Mouse (Mus musculus): ENCODE data around the gene Irgm2. TPM values are rescaled to one million over a fixed set of nuclear protein-coding genes. Genes with fewer than 3 reads are reported as not detected.
"Not testable (repeated sequence)": the region's sequence is repeated elsewhere in the genome, so short reads cannot be mapped to it uniquely, and the experiment has no call there.

Irgm2 gene
- 10 to 100 TPM in 1 of 2 experiments, 1 to 10 TPM in 1; 7.9 to 13.9 TPM for total RNA-seq (2021)
- long read RNA-seq, experiment 1, transcript Irgm2-202 (2 exons, 3,459 nt): major isoform, 9 of 15 reads
- long read RNA-seq, experiment 1, partial matches to known transcripts: 0 of 15 reads
- long read RNA-seq, experiment 1, other reads (novel, unspliced or antisense): 5 of 15 reads
- long read RNA-seq, experiment 2, transcript Irgm2-202 (2 exons, 3,459 nt): major isoform, 6 of 10 reads
- long read RNA-seq, experiment 2, partial matches to known transcripts: 0 of 10 reads
- long read RNA-seq, experiment 2, other reads (novel, unspliced or antisense): 3 of 10 reads

DNA sequence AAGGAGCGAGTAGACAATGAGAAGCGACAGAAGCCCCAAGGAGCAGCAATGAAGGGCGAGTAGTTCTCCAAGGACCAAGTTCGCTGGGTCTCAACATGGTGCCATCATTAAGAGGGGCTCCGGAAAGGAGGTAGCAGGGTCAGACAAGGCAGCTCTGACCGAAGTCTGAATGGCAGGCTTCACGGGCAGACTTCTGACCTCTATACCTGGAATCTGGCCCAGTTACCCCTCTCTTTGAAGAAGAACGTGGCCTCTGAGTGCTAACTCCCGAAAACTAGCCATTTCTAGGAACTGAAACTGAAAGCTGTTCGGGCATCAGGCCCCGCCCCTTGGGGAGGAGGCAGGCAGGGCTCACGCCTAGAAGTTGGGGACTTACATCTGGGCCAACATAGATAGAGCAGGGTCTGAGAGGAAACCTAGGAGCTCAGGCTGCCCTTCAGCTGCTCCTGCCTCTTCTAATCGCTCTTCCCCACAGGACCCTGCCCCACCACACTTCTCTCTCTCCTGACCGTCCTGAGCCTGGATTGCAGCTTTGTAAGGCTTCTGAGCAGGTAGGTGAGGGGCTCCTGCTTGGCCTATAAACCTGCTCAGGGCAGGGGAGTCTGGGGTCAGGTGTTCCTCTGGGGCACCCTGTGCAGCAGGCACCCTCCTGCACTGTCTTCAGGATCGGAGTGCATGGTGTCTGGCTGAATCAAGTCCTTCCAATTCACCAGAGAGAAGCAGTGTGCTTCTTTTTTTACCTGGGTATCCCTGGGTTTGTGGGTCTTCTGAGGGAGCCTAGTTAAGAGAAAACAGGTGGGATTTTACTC is at the start of gene Irgm2, which contains the start of gene Igtp:
Gene Irgm2 (plus strand): TSS at position 390 of the 809 bp plus-strand sequence.
Gene Igtp (plus strand): TSS at position 328 of the 809 bp plus-strand sequence.
- DNase-seq (ENCODE audit: low spot score): peak; percentile 84

DNA sequence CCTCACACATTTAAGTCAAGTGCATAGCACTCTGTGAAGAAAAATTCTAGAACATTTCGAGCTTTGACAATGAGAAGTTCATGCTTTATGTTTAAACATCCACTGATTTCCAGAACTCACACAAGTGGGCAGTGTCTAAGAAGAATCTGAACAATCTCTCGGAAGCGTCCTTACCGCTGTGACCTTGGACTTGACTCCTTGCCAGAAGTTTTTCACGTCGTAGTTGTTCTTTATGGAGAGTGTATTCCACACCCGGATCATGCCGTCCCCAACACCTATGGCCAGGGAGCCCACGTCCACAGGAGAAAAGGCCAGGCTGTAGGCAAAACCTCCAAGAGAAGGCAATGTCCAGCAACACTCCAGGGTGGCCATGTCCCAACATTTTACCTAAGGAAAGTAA is 44.0 kb upstream of the Irgm2 start:
- no peak for DNase-seq (ENCODE audit: low spot score)

DNA sequence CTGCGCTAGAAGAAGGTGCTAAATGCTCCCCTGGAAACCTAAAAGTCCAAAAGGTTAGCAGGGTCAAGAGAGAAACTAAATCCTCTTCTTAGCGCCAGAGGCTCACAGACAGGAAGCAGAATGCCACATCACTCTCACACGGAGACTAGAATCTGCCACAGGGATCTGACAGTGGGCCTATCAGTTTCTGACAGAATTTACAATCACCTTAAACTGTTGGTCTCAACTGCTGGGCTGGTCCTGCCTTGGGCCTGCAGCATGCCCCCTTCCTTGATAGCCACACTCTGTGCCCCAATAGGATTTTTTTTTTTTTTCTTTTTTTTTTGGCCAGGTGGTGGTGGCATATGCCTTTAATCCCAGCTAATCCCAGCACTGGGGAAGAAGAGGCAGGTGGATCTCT is 42.5 kb upstream of the Irgm2 start:
- no peak for DNase-seq (ENCODE audit: low spot score)

DNA sequence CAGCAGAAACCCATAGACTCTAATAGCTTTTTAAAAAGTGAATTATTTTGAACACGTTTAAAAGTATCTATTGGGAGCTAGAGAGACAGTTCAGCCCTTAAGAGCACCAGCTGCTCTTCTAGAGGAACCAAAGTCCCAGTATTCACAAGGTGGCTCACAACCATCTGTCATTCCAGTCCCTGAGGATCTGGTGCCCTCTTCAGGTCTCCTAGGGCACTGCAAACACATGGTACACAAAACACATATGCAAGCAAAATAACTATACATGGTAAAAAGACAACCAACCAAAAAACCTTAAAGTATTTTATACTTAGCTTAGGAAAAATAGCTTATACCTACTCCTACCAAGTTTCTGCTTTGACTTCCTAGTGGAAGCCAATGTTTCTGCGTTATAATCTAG is 34.3 kb upstream of the Irgm2 start:
- no peak for DNase-seq (ENCODE audit: low spot score)

DNA sequence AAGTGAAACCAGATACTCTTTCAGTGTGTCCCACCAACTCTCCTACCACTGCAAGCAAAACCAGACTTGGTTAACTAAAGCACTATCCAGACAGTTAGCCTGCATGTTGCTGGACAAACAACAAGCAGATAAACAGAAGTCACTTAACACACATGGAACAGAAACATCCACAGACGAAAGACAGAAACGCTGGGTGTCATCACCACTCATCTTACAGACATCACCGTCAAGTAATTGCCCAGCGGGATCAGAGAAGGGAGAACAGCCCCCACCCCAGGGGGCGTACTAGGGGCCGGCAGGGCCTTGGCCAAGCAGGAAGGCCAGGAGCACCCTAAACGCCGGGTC is 31.6 kb upstream of the Irgm2 start:
- no peak for DNase-seq (ENCODE audit: low spot score)

DNA sequence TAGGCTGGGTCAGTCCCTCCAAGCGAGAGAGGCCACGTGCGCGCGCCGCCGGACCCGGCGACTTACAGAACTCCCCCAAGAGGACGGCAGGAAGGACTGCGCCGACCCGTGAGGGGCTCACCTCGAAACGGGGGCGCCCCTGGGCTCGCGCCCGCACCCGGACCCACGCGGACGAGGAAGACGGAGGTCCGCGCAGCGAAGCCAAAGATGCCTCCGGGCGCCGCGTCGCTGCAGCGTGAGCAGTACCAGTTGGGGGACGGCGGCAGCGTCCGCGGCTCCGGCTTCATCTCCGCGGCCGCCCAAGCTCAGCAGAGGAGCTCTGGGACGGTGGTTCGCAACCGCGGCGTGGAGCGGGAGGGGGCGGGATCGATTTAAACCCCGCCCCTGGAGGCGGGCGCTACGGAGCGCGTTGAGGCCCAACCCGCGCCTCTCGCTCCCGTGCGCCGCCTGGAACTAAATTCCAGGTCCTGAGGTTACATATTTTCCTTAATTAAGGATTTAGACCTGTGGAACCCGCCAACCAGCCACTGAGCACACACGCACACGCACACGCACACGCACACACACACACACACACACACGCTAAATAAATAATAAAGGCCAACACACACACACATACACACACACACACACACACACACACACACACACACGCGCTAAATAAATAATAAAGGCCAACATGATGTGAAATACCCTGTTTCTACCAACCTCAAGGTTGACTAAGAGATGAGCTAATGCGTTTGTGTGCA is 31.1 kb upstream of the Irgm2 start, which contains the start of gene Gemin5:
Gene Gemin5 (minus strand): TSS at position 373 of the 749 bp plus-strand sequence.
- peak; percentile 79 for DNase-seq (ENCODE audit: low spot score)

DNA sequence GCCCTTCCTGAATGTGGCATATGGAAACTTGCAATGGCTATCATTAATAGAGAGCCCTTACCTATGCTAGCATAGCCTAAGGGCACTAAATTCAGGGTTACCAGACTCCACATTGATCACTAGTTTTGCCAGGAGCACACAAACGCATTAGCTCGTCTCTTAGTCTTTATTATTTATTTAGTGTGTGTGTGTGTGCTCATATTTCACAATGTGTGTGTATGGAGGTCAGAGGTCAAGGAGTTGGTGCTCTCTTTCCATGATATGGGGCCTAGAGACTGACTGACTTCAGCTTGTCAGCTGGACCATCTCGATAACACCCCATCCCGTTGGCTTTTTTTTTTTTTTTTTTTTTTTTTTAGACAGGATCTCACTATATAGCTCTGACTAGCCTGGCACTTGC is 29.8 kb upstream of the Irgm2 start:
- DNase-seq (ENCODE audit: low spot score): no peak

DNA sequence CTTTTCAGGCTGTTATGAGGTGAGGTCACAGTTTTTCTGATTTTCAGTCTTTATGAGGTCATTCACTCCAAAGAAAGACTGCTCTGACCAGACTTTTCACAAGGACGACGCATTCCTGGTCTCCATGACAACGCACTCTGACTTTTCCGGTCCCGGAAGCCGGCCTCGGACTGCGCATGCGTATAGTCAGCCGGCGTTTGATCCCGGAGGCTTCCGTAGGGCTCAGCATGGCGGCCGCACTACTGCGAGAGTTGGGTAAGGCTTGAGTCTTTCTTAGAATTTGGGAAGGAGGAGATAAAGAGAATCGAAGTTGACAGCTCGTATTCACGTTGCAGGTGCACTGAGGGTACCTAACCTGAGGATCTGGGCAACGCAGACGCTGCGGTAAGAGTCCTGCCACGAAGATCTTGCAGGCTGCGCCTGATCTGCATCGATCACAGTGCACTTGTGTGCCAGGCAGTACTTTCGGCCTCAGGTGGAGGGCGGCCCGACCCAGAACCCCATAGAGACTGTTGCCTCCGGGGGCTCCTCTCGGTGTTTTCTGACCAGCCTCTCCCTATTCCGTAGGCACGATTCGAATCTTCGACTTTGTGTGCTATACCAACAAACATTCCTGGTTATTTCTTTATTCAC is 27.8 kb upstream of the Irgm2 start, which contains the start of gene Mrpl22:
Gene Mrpl22 (plus strand): TSS at position 203 of the 633 bp plus-strand sequence.
- DNase-seq (ENCODE audit: low spot score): peak; percentile 95

DNA sequence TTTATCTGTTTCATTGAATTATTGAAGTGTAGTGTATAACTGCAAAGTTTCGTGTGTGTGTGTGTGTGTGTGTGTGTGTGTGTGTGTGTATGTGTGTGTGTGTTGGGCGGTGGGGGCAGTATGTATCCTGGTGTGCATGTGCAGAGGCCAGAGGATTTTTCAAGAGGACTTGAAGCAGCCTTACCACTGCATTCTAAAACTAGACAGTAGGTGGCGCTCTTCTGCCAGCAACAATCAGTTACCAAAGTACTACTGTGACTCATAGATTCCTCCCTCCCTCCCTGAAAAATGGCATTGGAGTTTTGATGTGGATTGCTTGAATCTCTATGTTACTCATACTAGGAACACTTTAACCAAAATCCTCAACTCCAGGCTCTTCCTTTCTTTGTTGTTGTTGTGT is 19.9 kb upstream of the Irgm2 start:
- DNase-seq (ENCODE audit: low spot score): peak; percentile 88

DNA sequence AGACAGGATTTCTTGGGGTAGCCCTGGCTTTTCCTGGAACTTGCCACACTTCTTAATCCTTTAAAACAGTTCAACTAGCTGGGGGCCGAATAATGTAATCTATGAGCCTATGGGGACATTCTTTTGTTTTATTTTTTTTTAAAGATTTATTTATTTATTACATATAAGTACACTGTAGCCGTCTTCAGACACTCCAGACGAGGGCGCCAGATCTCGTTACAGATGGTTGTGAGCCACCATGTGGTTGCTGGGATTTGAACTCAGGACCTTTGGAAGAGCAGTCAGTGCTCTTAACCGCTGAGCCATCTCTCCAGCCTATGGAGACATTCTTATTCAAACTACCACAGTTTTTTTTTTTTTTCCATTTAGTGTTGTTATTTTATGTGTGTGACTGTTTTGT is 19.4 kb upstream of the Irgm2 start:
- not testable (repeated sequence) for DNase-seq (ENCODE audit: low spot score)

DNA sequence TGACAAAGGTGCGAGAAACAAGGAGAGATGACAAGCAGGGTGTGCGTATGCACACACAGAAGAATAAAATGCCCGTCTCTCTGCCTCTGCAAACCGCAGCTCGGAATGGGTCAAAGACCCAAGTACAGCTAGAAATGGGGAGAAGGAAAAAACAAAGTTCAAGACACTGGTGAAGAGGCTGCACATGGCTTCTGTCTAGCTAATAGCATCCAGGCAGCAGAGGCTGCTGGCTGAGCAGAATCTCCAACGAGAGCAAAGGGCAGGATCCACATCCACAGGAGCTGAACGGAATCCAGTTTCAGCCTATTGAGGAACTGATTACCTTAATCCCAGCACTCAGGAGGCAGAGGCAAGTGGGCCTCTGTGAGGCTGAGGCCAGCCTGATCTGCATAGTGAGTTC is 18.7 kb upstream of the Irgm2 start:
- no peak for DNase-seq (ENCODE audit: low spot score)

DNA sequence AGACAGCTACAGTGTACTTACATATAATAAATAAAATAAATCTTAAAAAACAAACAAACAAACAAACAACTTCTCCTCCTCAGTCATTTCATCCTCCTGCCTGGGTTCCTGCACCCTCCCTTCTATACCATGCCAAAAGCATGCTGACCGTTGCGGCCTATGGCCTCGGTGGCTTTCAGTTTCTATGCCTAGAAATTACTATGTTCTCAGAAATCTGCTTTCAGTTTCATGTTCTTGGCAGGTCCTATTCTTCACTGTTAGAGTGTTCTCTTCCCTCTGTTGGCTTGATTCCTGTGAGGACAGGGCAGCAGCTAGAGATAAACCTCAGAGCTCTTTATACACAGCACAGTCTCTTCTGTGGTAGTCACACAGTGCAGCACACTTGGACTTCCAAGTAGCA is 15.8 kb upstream of the Irgm2 start:
- DNase-seq (ENCODE audit: low spot score): no peak

DNA sequence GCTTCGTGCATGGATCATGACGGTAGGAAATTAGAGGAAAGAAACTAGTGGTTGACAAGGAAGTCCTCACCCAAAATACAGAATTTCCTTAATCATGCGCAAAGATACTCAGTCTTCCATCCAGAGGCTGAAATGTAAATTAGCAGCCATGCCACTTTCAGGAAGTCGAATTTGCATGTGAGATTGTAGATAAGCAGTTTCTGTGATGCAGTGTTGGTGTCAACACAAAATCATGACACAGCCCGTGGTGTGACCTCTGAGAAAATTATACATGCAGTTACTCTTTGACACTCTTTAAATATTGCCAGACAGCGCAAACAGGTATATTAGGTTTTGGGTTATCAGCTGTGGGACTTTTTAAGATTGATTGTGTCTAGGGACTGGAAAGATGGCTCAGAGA is 9.7 kb upstream of the Irgm2 start:
- DNase-seq (ENCODE audit: low spot score): no peak

DNA sequence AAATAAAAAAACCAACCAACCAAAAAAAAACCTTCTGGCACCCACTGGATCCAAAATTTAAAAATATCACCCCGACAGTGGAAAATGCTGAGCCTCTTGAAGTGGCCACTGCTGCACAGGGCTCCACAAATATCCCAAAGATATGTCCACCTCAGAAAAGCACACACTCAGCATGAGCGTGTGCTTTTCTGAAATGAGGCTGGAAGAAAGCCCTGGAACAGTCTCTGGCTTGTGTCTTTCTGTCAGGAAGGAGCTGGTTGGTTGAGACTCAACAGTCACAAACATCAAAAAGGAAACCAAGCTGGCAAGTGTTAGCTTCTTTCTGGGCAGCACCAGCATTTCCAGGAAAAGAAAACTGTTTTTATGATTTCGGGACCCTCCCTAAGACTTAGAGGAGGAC is 6.1 kb upstream of the Irgm2 start:
- DNase-seq (ENCODE audit: low spot score): peak; percentile 48

DNA sequence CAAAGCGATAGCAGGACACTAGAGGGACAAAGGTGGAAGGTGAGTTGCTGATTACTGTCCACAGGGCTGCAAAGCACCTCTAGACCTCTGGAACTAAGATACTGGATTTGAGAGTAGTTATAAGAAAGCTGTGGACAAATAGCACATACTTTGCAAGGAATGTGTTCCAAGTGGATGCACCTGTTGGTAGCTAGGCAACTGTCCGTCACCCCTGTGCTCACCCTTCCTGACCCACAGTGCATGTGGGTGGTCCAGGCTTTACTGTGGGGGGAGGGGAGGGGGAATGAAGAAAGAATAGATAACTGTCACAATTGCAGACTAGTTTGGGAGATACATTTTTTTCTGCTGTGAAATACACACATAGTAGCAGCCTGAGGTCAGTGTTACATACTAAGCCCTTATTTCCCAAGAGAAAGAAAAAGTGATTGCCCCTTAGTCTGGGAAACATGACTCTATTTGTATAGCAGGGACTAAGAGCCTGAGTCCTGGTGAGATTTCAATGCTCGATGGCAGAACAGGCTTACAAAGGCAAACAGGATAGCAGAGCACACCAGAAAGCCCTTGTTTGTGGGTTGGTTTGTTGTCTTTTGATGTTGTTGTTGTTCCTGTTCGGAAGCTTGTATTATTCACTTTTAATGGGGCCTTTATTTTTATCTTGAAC is 5.4 kb upstream of the Irgm2 start:
- DNase-seq (ENCODE audit: low spot score): no peak

DNA sequence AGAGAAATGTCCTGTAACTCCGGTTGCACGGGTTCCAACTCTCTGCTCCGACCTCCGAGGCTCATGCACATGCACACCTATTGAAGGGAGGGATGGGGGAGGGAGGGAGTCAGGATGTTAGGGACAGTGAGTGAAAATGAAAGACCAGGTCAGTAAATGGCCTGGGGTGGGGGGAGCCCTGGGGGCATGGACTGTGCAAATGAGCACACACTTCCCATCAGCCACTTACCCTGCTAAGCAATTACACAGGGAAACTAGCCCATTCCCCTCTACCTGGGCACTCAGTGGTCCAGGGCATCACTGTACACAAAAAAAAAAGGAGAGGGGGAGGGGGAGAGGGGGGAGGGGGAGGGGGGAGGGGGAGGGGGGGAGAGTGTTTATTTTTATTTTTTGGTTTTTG is 755 bp upstream of the Irgm2 start:
- no peak for DNase-seq (ENCODE audit: low spot score)

DNA sequence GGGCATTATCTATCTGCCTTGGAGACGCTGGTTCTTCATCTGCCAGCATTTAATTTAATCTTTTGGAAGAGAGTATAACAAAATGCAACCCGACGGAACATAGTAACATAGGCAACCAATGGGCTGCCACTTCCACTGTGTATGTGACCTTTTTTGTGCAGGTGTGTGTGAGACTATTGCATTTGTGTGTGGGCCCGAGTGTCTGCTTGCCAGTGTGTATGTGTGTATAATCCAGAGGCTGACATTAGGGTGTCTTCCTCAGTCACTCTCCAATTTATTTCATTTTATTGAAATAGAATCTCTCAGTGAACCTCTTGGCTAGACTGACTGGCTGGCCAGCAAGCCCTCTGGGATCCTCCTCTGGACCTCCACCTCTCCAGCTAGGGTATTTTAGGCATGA is 808 bp downstream of the Irgm2 start:
- DNase-seq (ENCODE audit: low spot score): no peak

DNA sequence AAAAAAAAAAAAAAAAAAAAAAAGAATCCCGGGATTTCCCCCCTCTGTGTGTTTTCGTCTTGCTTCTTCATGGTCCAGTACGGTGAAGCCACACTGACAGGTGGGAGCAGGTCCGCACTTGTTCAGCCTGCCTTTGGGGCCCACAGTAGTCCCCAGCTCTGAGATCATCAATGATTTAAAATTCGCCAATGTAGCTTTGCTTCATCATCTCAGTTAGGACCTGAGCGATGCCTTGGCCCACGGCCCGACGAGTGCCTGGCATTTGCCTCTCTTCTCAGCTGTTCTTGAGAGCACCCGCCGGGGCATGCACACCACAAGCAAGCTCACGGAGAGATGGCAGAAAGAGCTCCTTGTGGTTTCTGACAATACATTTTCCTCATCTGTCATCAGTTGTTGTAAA is 1.6 kb downstream of the Irgm2 start:
- DNase-seq (ENCODE audit: low spot score): no peak

DNA sequence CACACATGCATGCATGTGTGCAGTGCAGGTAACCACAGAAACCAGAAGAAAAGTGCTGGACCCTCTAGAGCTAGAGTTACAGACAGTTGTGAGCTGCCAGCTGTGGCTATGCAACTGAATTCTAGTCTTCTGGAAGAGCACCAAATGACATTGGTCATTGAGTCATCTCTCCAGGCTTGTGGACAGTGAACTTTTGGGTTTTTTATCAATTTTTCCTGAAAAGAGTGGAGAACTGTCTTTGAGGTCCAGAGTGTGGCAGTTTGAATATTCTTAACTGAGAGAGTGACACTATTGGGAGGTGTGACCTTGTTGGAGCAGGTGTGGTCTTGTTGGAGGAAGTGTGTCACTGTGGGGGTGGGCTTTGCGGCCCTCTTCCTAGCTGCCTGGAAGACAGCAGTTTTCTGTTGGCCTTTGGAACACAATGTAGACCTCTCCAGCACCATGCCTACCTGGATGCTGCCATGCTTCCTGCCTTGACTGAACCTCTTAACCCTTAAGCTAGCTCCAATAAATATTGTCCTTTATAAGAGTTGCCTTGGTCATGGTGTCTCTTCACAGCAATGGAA is 11.0 kb downstream of the Irgm2 start:
- no peak for DNase-seq (ENCODE audit: low spot score)

DNA sequence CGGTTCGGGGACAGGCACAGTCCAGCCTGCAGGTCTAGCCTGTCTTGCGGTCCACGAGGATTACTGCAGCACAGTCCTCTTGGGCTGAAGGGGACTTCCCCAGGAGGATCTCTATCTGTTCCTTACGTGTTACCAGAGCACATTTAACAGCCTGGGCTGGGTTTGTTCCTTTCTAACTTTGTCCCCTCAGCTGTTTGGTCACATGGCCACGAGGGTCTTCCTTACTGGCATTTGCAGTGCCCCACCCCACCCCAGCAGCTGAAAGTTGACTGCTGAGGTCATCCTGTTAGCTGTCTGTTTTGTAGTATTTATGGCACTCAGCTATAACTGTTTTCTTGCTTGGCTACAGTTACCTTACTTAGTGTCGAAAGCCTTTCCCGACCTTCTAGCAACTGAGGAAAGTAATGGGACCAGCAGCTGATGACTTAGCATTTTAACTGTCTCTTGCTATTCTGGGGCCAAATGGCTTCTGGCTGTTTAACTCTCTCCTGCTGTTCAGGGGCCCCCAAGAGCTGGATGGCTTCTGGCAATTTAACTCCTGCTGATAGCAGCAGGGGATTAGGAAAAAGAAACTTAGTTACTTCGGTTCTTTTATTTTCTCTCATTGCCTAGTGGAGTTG is 11.8 kb downstream of the Irgm2 start:
- peak; percentile 36 for DNase-seq (ENCODE audit: low spot score)

Data from gastrocnemius, adult 18-20 months (tissue).